Mouse (Mus musculus): ENCODE measurements around the gene Parp8.

The Parp8 gene

GRCm38 (mm10) chr13:116811456-116811855 is 213.9 kb downstream of the Parp8 start:
- DNase-seq: no peak
